Mouse (Mus musculus): Measurements from ENCODE around the gene Ephb1. TPM values are rescaled to one million over a fixed set of nuclear protein-coding genes. Genes with fewer than 3 reads are reported as not detected.

Ephb1 gene
- polyA plus RNA-seq, 1 experiment from 2014 or later: 38.8 TPM

GRCm38 (mm10) chr9:102126510-102126909 lies 228.0 kb downstream of the Ephb1 start:
- 63% methylated on average over 3 of the region's 3 CpGs for WGBS

DNA sequence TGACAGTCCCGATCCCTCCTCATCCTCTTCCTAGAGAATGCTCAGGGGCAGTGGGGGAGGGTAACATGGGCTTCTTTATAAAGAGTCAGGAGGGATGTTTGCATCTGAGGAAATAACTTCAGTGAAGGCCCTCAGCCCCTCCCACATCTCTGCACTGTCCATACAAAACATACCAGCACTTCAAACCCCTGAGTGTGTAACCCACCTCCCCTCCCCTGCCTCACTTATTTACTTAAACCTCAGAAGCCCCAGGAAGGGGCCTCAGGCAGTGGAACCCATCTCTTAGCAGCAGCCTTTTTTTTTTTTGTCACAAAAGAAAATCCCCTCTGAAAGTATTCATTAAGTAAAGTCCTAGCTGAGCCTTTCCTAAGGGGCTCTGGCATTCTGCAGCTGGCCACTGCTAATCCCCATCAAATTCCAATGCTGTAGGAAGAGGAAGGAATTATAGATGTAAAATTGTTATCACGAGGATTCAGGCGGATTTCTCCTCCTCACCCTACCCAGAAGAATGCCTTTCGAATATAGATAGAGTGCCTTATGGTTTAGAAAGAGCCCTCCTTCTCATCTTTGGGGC lies 231.5 kb downstream of the Ephb1 start:
- Histone ChIP-seq H3K36me3 (no peaks in the 10 kb centered on the region), H3K4me3 (replicated peaks) (no peak overlapping the region), H3K27me3 (replicated peaks) (no peaks in the 10 kb centered on the region), H3K27ac (replicated peaks) (no peak overlapping the region), H3K4me2 (no peak overlapping the region), H3K9ac (replicated peaks) (no peak overlapping the region), H3K9me3 (replicated peaks) (no peaks in the 10 kb centered on the region; the same call in 1 of the 2 replicates), H3K4me1 (peaks cover 18% of the 10 kb centered on the region)
- ATAC-seq (ENCODE audit: low FRiP score): no peak
- 61% methylated on average over 4 of the region's 4 CpGs for WGBS

More at GRCm38 (mm10) chr9:102126510-102126909, 228.0 kb downstream of the Ephb1 start:
- ATAC-seq (ENCODE audit: low FRiP score): peak; percentile 31; the same call in 1 of the 2 replicates
- Histone ChIP-seq H3K4me2 (no peak overlapping the region), H3K9ac (replicated peaks) (no peak overlapping the region), H3K9me3 (replicated peaks) (no peaks in the 10 kb centered on the region; the same call in 1 of the 2 replicates), H3K4me3 (replicated peaks) (no peak overlapping the region), H3K4me1 (peaks cover 18% of the 10 kb centered on the region), H3K27ac (replicated peaks) (no peak overlapping the region), H3K36me3 (no peaks in the 10 kb centered on the region), H3K27me3 (replicated peaks) (no peaks in the 10 kb centered on the region)

GRCm38 (mm10) chr9:102119422-102119821 lies 235.1 kb downstream of the Ephb1 start:
- 85% methylated on average over 3 of the region's 3 CpGs for WGBS
- Histone ChIP-seq H3K4me2 (no peak overlapping the region), H3K27ac (replicated peaks) (no peak overlapping the region), H3K4me1 (peaks cover 2% of the 10 kb centered on the region; the same call in 1 of the 2 replicates), H3K4me3 (replicated peaks) (no peak overlapping the region), H3K9me3 (replicated peaks) (no peaks in the 10 kb centered on the region; the same call in 1 of the 2 replicates), H3K27me3 (replicated peaks) (no peaks in the 10 kb centered on the region), H3K9ac (replicated peaks) (no peak overlapping the region), H3K36me3 (no peaks in the 10 kb centered on the region)
- ATAC-seq (ENCODE audit: low FRiP score): no peak

- 85% methylated on average over 10 of the region's 10 CpGs for WGBS
- H3K4me3 ChIP-seq (replicated peaks): no peak overlapping the region
- ATAC-seq (ENCODE audit: low FRiP score): no peak
Measured at GRCm38 (mm10) chr9:102115326-102115725, 239.2 kb downstream of the Ephb1 start.

GRCm38 (mm10) chr9:102111471-102111870 lies 243.0 kb downstream of the Ephb1 start:
- WGBS: 65% methylated on average over 3 of the region's 3 CpGs
- ATAC-seq (ENCODE audit: low FRiP score): no peak

More at GRCm38 (mm10) chr9:102115326-102115725, 239.2 kb downstream of the Ephb1 start:
- Histone ChIP-seq H3K27me3 (replicated peaks) (no peaks in the 10 kb centered on the region), H3K36me3 (no peaks in the 10 kb centered on the region), H3K9ac (replicated peaks) (no peak overlapping the region), H3K27ac (replicated peaks) (no peak overlapping the region), H3K4me1 (0 out of 2 replicates have a peak, but pooled peaks cover 3% of the 10 kb centered on the region), H3K9me3 (replicated peaks) (no peaks in the 10 kb centered on the region), H3K4me2 (no peak overlapping the region)

GRCm38 (mm10) chr9:102107978-102108377 lies 246.5 kb downstream of the Ephb1 start:
- Histone ChIP-seq H3K9ac (replicated peaks) (no peak overlapping the region), H3K27me3 (replicated peaks) (no peaks in the 10 kb centered on the region), H3K27ac (replicated peaks) (no peak overlapping the region), H3K4me1 (peaks cover 16% of the 10 kb centered on the region; the same call in 1 of the 2 replicates), H3K9me3 (replicated peaks) (no peaks in the 10 kb centered on the region), H3K4me2 (no peak overlapping the region), H3K4me3 (replicated peaks) (no peak overlapping the region), H3K36me3 (no peaks in the 10 kb centered on the region)
- no peak for ATAC-seq (ENCODE audit: low FRiP score)
- 61% methylated on average over 3 of the region's 3 CpGs for WGBS

More at GRCm38 (mm10) chr9:102111471-102111870, 243.0 kb downstream of the Ephb1 start:
- Histone ChIP-seq H3K9me3 (replicated peaks) (no peaks in the 10 kb centered on the region), H3K27ac (replicated peaks) (no peak overlapping the region), H3K4me1 (peaks cover 16% of the 10 kb centered on the region; the same call in 1 of the 2 replicates), H3K4me2 (no peak overlapping the region), H3K36me3 (no peaks in the 10 kb centered on the region), H3K9ac (replicated peaks) (no peak overlapping the region), H3K4me3 (replicated peaks) (no peak overlapping the region), H3K27me3 (replicated peaks) (no peaks in the 10 kb centered on the region)

DNA sequence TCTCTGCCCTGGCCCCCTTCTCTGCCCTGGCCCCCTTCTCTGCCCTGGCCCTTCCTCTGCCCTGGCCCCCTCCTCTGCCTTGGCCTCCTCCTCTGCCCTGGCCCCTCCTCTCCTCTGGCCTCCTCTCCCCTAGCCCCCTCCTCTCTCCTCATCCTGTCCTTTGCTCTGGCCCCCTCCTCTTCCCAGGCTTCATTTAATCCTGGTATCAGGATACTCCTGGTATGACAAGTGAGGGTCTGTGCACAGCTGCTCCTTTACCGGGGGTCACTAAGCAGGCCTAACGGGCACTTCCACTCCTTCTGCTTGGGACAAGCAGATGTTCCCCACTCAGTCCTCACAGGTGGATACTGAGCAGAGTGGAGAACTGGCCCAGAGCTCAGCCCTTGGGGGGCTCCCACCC lies 247.3 kb downstream of the Ephb1 start:
- Histone ChIP-seq H3K9me3 (replicated peaks) (no peaks in the 10 kb centered on the region), H3K27ac (replicated peaks) (no peak overlapping the region), H3K9ac (replicated peaks) (no peak overlapping the region), H3K4me3 (replicated peaks) (no peak overlapping the region), H3K27me3 (replicated peaks) (no peaks in the 10 kb centered on the region), H3K4me2 (no peak overlapping the region), H3K36me3 (no peaks in the 10 kb centered on the region), H3K4me1 (peaks cover 16% of the 10 kb centered on the region; the same call in 1 of the 2 replicates)
- ATAC-seq (ENCODE audit: low FRiP score): peak; percentile 41; the same call in 1 of the 2 replicates
- WGBS: 57% methylated on average over 2 of the region's 2 CpGs

DNA sequence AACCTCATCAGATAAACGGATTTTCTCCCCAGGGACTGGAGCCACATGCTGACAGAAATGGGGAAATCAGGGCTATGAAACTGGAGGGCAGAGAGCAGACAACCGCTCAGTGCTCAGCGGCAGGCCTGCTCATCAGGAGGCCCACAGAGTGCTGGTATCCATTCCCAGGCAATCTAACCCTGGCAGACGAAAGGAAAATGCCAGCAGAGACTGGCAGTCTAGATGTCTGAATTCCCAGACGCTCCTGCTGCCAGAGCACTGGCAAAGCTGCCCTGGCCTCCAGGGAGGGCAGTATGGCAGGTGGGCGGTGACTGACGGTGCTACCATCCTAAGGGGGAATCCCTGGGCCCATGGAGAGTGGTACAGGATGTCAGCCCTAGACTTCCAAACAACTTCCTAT lies 257.7 kb downstream of the Ephb1 start:
- ATAC-seq (ENCODE audit: low FRiP score): no peak
- Histone ChIP-seq H3K9me3 (replicated peaks) (0 out of 2 replicates have a peak, but pooled peaks cover 5% of the 10 kb centered on the region), H3K4me3 (replicated peaks) (no peak overlapping the region), H3K4me2 (no peak overlapping the region), H3K36me3 (no peaks in the 10 kb centered on the region), H3K9ac (replicated peaks) (no peak overlapping the region), H3K27me3 (replicated peaks) (no peaks in the 10 kb centered on the region), H3K4me1 (0 out of 2 replicates have a peak, but pooled peaks cover 5% of the 10 kb centered on the region), H3K27ac (replicated peaks) (no peak overlapping the region)
- 31% methylated on average over 7 of the region's 7 CpGs for WGBS

DNA sequence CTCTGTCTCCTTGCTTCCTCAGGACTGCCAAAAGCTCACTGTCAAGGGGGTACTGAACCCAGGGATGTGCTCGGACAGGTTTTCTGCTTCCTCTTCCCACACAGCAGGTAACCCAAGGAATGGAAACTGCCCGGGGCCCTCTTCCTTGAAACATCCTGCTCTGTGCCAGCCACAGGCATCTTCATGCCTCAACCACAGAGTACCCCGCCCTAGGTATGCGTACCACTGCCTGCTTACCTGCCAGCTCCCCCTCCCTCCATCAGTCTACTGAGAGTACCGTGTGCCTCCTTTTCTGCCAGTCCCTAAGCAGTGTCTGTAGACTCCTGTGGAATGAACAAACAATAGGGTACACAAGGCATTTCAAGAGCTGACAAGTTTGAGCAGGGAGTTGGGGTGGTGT lies 265.9 kb downstream of the Ephb1 start:
- Histone ChIP-seq H3K36me3 (no peaks in the 10 kb centered on the region), H3K4me1 (peaks cover 28% of the 10 kb centered on the region), H3K4me2 (no peak overlapping the region), H3K9ac (replicated peaks) (no peak overlapping the region), H3K4me3 (replicated peaks) (no peak overlapping the region), H3K27me3 (replicated peaks) (no peaks in the 10 kb centered on the region), H3K9me3 (replicated peaks) (no peaks in the 10 kb centered on the region), H3K27ac (replicated peaks) (no peak overlapping the region)
- WGBS: 86% methylated on average over 5 of the region's 5 CpGs
- no peak for ATAC-seq (ENCODE audit: low FRiP score)

DNA sequence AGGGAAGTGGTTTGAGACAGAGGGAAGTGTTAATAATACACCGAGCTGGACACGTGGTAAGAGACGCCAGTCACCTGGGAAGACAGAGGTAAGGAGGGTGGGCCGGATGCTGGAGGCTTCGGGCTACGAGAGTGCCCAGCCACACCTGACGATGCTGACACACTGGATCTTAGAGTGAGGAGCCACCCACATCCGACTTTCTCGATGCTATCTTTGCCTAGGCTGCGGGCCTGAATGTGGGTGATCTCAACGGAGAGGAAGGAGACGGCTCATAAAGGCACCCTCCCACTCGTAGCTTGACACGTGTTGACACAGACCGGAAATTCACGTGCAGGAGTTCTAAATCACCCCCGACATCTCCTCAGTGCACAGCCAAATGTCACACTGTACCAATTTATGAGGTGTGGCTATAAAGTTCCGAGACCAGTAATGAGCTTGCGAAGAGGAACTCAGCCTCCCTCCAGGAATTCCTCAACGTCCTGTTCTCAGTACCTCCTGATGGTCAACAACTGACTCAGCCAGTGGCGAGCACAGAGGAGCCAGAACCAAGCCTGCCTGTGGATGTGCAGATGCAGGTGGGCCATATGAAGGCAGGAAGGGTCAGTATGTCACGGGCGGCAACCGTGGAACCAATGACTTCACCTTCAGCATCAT lies 268.3 kb downstream of the Ephb1 start:
- no peaks in the 10 kb centered on the region for H3K36me3 ChIP-seq
- no peak overlapping the region for H3K4me2 ChIP-seq
- H3K9me3 ChIP-seq (replicated peaks): no peaks in the 10 kb centered on the region
- no peak overlapping the region for H3K27ac ChIP-seq (replicated peaks)
- no peak overlapping the region for H3K9ac ChIP-seq (replicated peaks)
- 69% methylated on average over 24 of the region's 24 CpGs for WGBS
- H3K27me3 ChIP-seq (replicated peaks): no peaks in the 10 kb centered on the region
- ATAC-seq (ENCODE audit: low FRiP score): peak; percentile 67; the same call in 1 of the 2 replicates
- peaks cover 28% of the 10 kb centered on the region for H3K4me1 ChIP-seq
- H3K4me3 ChIP-seq (replicated peaks): no peak overlapping the region

GRCm38 (mm10) chr9:102085477-102085876 lies 269.0 kb downstream of the Ephb1 start:
- 82% methylated on average over 9 of the region's 9 CpGs for WGBS
- H3K9ac ChIP-seq (replicated peaks): no peak overlapping the region
- H3K27me3 ChIP-seq (replicated peaks): no peaks in the 10 kb centered on the region
- no peaks in the 10 kb centered on the region for H3K36me3 ChIP-seq
- H3K4me2 ChIP-seq: no peak overlapping the region
- no peak overlapping the region for H3K27ac ChIP-seq (replicated peaks)
- ATAC-seq (ENCODE audit: low FRiP score): no peak
- H3K4me1 ChIP-seq: peaks cover 28% of the 10 kb centered on the region
- H3K4me3 ChIP-seq (replicated peaks): no peak overlapping the region
- H3K9me3 ChIP-seq (replicated peaks): no peaks in the 10 kb centered on the region

DNA sequence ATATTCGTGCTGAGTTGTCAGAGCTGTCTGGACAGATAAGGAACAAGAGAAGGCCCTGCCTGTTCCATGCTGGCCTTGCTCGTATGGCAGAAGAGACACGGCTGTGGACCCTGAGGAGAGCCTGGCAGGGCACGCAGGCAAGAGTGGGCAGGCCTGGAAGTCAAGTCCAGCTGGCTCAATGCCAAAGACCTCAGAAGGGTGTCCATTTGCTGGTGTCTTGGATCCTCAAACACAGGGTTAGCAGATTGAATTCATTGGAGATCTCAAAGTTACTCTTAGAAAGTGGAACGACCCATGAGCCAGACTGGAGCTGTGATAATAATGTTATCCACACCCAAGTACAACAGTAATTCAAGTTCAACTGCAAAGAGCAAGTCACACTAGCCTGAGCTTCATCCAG lies 273.6 kb downstream of the Ephb1 start:
- Histone ChIP-seq H3K9me3 (replicated peaks) (no peaks in the 10 kb centered on the region), H3K27me3 (replicated peaks) (no peaks in the 10 kb centered on the region), H3K4me2 (no peak overlapping the region), H3K27ac (replicated peaks) (no peak overlapping the region), H3K36me3 (no peaks in the 10 kb centered on the region), H3K4me3 (replicated peaks) (no peak overlapping the region), H3K9ac (replicated peaks) (no peak overlapping the region), H3K4me1 (peaks cover 6% of the 10 kb centered on the region)
- 80% methylated on average over 5 of the region's 5 CpGs for WGBS
- ATAC-seq (ENCODE audit: low FRiP score): no peak
